Mouse (Mus musculus): ENCODE data around the gene Ilf2.
A peak's percentile ranks its signal among the peaks of the same experiment; 100 is the strongest.

Gene Ilf2

GRCm38 (mm10) chr3:90475831-90476611 is at the start of gene Ilf2:
Gene Ilf2 (plus strand): TSS chr3:90476126.
- DNase-seq (ENCODE audit: low spot score) = peak; percentile 90

- no peak for DNase-seq (ENCODE audit: low spot score)
Observed at GRCm38 (mm10) chr3:90427574-90427973, 48.4 kb upstream of the Ilf2 start.

GRCm38 (mm10) chr3:90428186-90428585 is 47.7 kb upstream of the Ilf2 start:
- DNase-seq (ENCODE audit: low spot score) = no peak

GRCm38 (mm10) chr3:90429576-90429975 is 46.4 kb upstream of the Ilf2 start:
- DNase-seq (ENCODE audit: low spot score) = no peak

GRCm38 (mm10) chr3:90432348-90432747 is 43.6 kb upstream of the Ilf2 start:
- DNase-seq (ENCODE audit: low spot score) = no peak

- DNase-seq (ENCODE audit: low spot score) = no peak
Observed at GRCm38 (mm10) chr3:90432811-90433219, 43.1 kb upstream of the Ilf2 start.

GRCm38 (mm10) chr3:90433381-90434020 is 42.4 kb upstream of the Ilf2 start, which contains the start of gene Ints3:
Gene Ints3 (minus strand): TSS chr3:90433622.
- DNase-seq (ENCODE audit: low spot score) = peak; percentile 99

- no peak for DNase-seq (ENCODE audit: low spot score)
Observed at GRCm38 (mm10) chr3:90434073-90434730, 41.7 kb upstream of the Ilf2 start.

GRCm38 (mm10) chr3:90437131-90437530 is 38.8 kb upstream of the Ilf2 start:
- DNase-seq (ENCODE audit: low spot score) = no peak

GRCm38 (mm10) chr3:90440756-90441155 is 35.2 kb upstream of the Ilf2 start:
- no peak for DNase-seq (ENCODE audit: low spot score)

- DNase-seq (ENCODE audit: low spot score) = no peak
Observed at GRCm38 (mm10) chr3:90443977-90444376, 31.9 kb upstream of the Ilf2 start.

GRCm38 (mm10) chr3:90445417-90446200 is 30.3 kb upstream of the Ilf2 start:
- DNase-seq (ENCODE audit: low spot score) = no peak

- peak; percentile 75 for DNase-seq (ENCODE audit: low spot score)
Observed at GRCm38 (mm10) chr3:90446389-90447122, 29.4 kb upstream of the Ilf2 start.

GRCm38 (mm10) chr3:90447123-90447494 is 28.8 kb upstream of the Ilf2 start:
- DNase-seq (ENCODE audit: low spot score) = no peak

- no peak for DNase-seq (ENCODE audit: low spot score)
Observed at GRCm38 (mm10) chr3:90448626-90449025, 27.3 kb upstream of the Ilf2 start.

GRCm38 (mm10) chr3:90450874-90451273 is 25.1 kb upstream of the Ilf2 start:
- no peak for DNase-seq (ENCODE audit: low spot score)

GRCm38 (mm10) chr3:90451396-90452095 is 24.4 kb upstream of the Ilf2 start:
- no peak for DNase-seq (ENCODE audit: low spot score)

GRCm38 (mm10) chr3:90454931-90455330 is 21.0 kb upstream of the Ilf2 start:
- DNase-seq (ENCODE audit: low spot score) = no peak

- no peak for DNase-seq (ENCODE audit: low spot score)
Observed at GRCm38 (mm10) chr3:90459727-90460126, 16.2 kb upstream of the Ilf2 start.

- DNase-seq (ENCODE audit: low spot score) = no peak
Observed at GRCm38 (mm10) chr3:90460315-90460714, 15.6 kb upstream of the Ilf2 start.

GRCm38 (mm10) chr3:90461935-90462334 is 14.0 kb upstream of the Ilf2 start:
- no peak for DNase-seq (ENCODE audit: low spot score)
